Mouse (Mus musculus): ENCODE measurements around the gene Iqgap2.

DNA sequence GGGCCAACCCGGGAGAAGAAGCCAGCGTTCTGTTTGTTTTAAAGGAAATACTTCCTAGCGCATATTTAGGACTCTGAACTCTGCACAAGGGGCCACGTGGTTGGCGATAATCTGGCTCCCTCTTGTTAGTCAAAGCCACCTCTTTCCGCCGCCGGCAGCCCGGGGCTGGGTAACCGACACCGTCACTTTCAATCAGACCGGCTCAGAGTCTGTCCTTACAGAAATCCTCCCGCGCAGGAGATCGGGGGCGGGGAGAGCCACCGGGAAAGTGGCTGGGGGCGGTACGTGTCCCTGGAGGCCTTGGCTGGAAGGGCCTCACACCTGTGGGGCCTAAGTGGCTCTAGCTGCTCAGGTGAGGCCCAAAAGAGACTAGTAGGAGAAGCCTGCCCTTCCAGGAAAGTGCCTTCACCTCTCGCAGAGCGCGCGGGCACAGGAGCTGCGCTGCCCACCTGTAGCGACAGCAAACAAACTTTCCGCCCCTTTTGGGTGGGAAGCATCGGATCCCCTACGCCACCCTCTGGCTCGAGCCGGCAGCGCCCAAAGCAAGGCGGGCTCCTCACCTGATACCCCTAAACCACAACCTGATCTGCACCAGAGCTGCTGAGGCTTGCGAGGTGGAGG, 761 bp downstream of the Iqgap2 start:
- TF ChIP-seq CTCF (IDR thresholded peaks at IDR 0.05) (0 out of 2 replicates have a peak, but pooled peaks have one; percentile 9), POLR2A (IDR thresholded peaks at IDR 0.05; ENCODE audit: insufficient read depth, low read depth, low read length) (no peak), EP300 (IDR thresholded peaks at IDR 0.05; ENCODE audit: insufficient read depth, low read depth, low read length) (no peak)

Data from heart, adult 2 months (tissue).